Mouse (Mus musculus) adipocyte (in vitro differentiated cells): ENCODE results near the gene Dync2h1.
"Not testable (repeated sequence)": the region's sequence is repeated elsewhere in the genome, so short reads cannot be mapped to it uniquely, and the experiment has no call there.

ENCODE experiments used
- DNase-seq: peaks from one replicate; pipeline ENCODE4 v3.0.0-alpha.2; 2016; ENCODE audit warnings: low spot score

Dync2h1 gene

GRCm38 (mm10) chr9:7184172-7184896 is at the start of gene Dync2h1, which contains the start of gene Dcun1d5:
Gene Dync2h1 (minus strand): TSS chr9:7184446.
Gene Dcun1d5 (plus strand): TSS chr9:7184520.
- DNase-seq = peak; percentile 97

GRCm38 (mm10) chr9:7221460-7221859 is 37.2 kb upstream of the Dync2h1 start:
- DNase-seq = no peak

- peak; percentile 19 for DNase-seq
Measured at GRCm38 (mm10) chr9:7221024-7221423, 36.8 kb upstream of the Dync2h1 start.

- DNase-seq = peak; percentile 68
Measured at GRCm38 (mm10) chr9:7216240-7216639, 32.0 kb upstream of the Dync2h1 start.

GRCm38 (mm10) chr9:7190694-7191093 is 6.4 kb upstream of the Dync2h1 start:
- DNase-seq = not testable (repeated sequence)

- DNase-seq = peak; percentile 82
Measured at GRCm38 (mm10) chr9:7184897-7185291, 648 bp upstream of the Dync2h1 start.

- no peak for DNase-seq
Measured at GRCm38 (mm10) chr9:7176618-7177610, 7.3 kb downstream of the Dync2h1 start.

DNA sequence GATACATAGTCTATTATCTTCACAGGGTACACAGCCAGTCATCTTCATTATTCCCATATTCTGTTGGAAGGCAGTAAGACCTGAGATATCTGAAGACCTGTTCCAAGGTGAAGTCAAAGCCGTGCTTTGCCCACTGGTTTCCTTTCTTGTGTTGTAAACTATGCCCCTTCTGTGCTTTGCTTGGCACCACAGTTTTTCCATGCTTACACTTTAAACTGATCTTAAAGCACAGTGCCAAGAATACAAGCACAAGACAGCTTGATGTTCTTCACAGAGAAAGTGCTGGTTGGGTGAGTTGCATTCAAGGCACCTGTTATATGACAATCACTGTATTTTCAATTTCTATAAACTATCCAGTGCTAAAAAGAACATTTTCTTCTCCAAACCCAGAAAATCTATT is 10.5 kb downstream of the Dync2h1 start:
- DNase-seq = no peak

GRCm38 (mm10) chr9:7167339-7167998 is 16.8 kb downstream of the Dync2h1 start:
- DNase-seq = no peak

- no peak for DNase-seq
Measured at GRCm38 (mm10) chr9:7160688-7161087, 23.6 kb downstream of the Dync2h1 start.

GRCm38 (mm10) chr9:7159718-7160117 is 24.5 kb downstream of the Dync2h1 start:
- DNase-seq = no peak

- DNase-seq = no peak
Measured at GRCm38 (mm10) chr9:7158605-7159004, 25.6 kb downstream of the Dync2h1 start.

DNA sequence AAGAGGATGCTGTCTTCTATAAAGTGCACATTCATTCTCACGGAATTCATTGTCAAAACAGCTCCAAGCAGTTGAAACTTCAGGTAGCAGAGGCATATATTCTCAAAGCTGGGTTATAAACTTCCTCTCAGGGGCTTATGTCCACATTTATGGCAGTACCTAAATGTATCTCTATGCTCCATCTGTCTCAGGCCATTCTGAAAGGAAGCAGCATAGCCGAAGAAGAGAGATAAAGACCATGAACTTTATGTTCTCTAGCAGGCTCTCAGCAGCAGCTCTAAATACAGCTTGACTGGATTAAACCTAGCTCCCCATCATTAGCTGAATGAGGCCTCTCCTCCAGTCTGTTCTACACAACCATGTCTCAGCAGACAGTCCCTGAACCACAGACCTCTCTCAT is 29.9 kb downstream of the Dync2h1 start:
- no peak for DNase-seq

GRCm38 (mm10) chr9:7122863-7123262 is 61.4 kb downstream of the Dync2h1 start:
- DNase-seq = no peak

GRCm38 (mm10) chr9:7110166-7110565 is 74.1 kb downstream of the Dync2h1 start:
- DNase-seq = peak; percentile 55

GRCm38 (mm10) chr9:7101361-7101760 is 82.9 kb downstream of the Dync2h1 start:
- DNase-seq = no peak

GRCm38 (mm10) chr9:7074625-7075024 is 109.6 kb downstream of the Dync2h1 start:
- no peak for DNase-seq

- DNase-seq = peak; percentile 56
Measured at GRCm38 (mm10) chr9:7070846-7071245, 113.4 kb downstream of the Dync2h1 start.

- DNase-seq = peak; percentile 42
Measured at GRCm38 (mm10) chr9:7050588-7050987, 133.7 kb downstream of the Dync2h1 start.

GRCm38 (mm10) chr9:7042635-7043273 is 141.5 kb downstream of the Dync2h1 start:
- DNase-seq = no peak

GRCm38 (mm10) chr9:7041231-7041630 is 143.0 kb downstream of the Dync2h1 start:
- no peak for DNase-seq

- DNase-seq = no peak
Measured at GRCm38 (mm10) chr9:7032553-7032952, 151.7 kb downstream of the Dync2h1 start.
